Mouse (Mus musculus) bone marrow macrophage, adult 2 months (primary cell): ENCODE measurements at regions not wholly inside any gene's neighbourhood (a gene's known extent, or its start where the extent isn't known, plus 50 kb on each side); places are given as distances from the start of the nearest gene placed in this dataset.

Source experiments
- H3K27ac ChIP-seq: 2 replicates; pipeline ENCODE4 v1.5.1; 2012; ENCODE audit warnings: low read depth, low read length; ENCODE audit not compliant: insufficient read depth
- H3K4me1 ChIP-seq: 2 replicates; pipeline ENCODE4 v1.6.1; 2012; ENCODE audit warnings: low read length; ENCODE audit not compliant: control insufficient read depth, insufficient read depth
- H3K4me3 ChIP-seq: 2 replicates; pipeline ENCODE4 v1.5.1; 2012; ENCODE audit warnings: mild to moderate bottlenecking, low read length, moderate library complexity; ENCODE audit not compliant: insufficient read depth
- CTCF ChIP-seq: IDR thresholded peaks from 2 replicates; pipeline ENCODE4 v1.5.1; 2012; ENCODE audit warnings: low read depth, mild to moderate bottlenecking, low read length, moderate library complexity
- POLR2A ChIP-seq: IDR thresholded peaks from 2 replicates; pipeline ENCODE4 v1.6.1; 2012; ENCODE audit warnings: mild to moderate bottlenecking, low read depth, low read length, borderline replicate concordance

DNA sequence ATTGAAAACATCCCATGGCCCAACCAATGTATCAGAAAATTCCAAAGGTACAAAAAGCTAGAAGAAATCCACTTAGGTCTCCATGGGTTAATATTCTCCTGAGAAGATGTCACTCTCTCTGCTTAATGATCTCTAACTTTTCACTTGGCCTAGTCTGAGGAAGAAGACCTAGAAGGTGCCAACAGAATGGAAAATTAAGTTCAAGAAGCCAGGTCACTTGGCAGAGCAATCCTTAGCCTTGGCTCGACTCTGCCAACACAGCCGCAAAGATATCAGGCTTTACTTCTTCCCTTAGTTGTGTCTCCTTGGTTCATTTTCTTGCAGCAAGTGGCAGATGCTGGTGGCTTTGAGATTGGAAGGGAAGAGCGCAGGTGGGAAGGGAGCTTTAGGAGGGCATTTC lies 476.6 kb upstream of the Id4 start:
- TF ChIP-seq POLR2A (no peak), CTCF (no peak)
- no peak overlapping the region for H3K4me3 ChIP-seq
- H3K4me1 ChIP-seq, result no peaks in the 10 kb centered on the region
- no peak overlapping the region for H3K27ac ChIP-seq

- Histone ChIP-seq H3K27ac (no peak overlapping the region), H3K4me1 (no peaks in the 10 kb centered on the region), H3K4me3 (no peak overlapping the region)
- TF ChIP-seq POLR2A (no peak), CTCF (no peak)
These were observed 463.2 kb upstream of the Id4 start for GRCm38 (mm10) chr13:47797859-47798258.

DNA sequence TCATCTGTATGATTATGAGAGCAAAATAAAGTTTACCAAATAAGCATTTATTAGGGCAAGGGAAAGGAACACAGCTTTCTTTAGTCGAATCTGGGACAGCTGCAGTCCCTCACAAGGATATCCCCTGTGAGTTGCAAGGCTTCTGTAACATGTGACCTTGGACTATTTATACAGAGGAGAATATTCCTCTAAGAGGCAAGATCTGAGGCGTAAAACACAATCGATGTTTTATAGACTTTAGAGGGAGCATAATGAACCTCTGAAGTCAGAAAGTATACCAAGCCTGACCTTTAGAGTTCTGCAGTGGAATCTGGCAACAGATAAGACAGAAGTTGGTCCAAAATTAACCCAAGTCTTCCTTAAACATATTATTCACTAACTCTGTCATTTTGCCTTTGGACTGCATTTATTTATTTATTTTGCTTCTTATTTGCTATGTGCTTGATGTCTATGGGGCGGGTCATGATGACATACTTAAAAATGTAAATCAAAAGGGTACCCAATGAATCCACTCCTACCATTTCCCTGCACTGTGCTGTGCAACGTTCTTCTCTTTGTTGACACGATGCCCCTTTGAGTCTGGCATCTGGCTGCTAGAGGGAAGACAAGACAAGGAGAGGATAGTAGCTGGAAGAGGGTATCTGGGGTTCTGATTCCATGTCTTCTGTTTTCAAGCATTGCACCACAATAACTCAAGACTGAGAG lies 449.2 kb upstream of the Id4 start:
- Histone ChIP-seq H3K27ac (no peak overlapping the region), H3K4me1 (no peaks in the 10 kb centered on the region), H3K4me3 (no peak overlapping the region)
- TF ChIP-seq CTCF, result no peak
- TF ChIP-seq POLR2A, result no peak

DNA sequence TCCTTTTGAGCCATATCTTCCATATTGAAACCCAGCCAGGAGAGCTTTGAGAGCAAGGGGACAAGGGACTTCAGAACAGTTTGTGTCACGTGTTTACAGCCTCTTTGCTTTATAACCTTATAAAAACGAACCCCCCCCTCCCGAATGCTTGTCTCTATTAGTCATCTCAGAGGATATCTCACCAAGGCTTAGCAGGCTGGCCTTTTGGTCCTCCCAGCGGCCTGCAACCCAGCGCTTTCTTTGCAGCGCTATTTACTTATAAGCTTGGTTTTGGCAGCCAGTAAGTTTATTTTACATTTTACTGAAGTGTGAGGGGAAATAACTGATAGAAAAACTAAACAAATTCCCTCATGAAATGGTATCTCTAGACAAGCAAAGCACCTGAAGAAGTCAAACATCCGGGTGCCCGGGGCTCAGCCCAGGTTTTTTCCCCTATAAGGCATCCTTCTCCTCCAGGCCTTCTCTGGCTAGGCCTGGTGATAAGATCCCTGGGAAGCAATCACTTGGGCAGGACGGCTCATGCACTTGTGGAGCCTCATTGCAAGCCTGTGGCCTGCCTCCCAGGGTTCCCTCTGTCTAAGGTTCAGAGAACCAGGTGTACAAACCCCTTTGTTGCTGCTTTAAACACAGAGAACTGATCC lies 442.0 kb upstream of the Id4 start:
- Histone ChIP-seq H3K4me3 (no peak overlapping the region), H3K27ac (no peak overlapping the region), H3K4me1 (no peaks in the 10 kb centered on the region)
- TF ChIP-seq CTCF (no peak), POLR2A (no peak)

- Histone ChIP-seq H3K27ac (no peak overlapping the region), H3K4me1 (no peaks in the 10 kb centered on the region), H3K4me3 (no peak overlapping the region)
- TF ChIP-seq POLR2A (no peak), CTCF (no peak)
These were observed 424.5 kb upstream of the Id4 start for GRCm38 (mm10) chr13:47836491-47836890.

GRCm38 (mm10) chr13:47842418-47842817 lies 418.6 kb upstream of the Id4 start:
- Histone ChIP-seq H3K4me3 (no peak overlapping the region), H3K27ac (no peak overlapping the region), H3K4me1 (no peaks in the 10 kb centered on the region)
- TF ChIP-seq CTCF (no peak), POLR2A (no peak)

DNA sequence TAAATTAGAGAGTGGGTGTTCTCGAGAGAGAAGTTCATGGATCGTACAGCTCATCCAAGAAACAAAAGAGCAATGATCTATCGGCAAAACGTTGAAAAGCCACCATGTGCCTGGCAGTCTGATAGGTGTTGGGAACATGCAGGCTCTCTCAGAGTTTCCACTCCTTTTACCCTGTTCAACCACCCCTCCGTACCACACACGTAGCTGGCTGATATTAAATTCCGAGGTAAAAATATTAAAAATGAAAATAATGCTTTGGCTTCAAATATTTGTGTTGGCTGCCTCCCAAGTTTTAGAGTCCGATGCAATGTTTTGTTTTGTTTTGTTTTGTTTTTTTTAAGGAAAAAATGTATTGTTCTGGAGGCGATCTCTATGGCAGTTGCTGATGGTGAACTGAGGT lies 418.0 kb upstream of the Id4 start:
- no peak overlapping the region for H3K4me3 ChIP-seq
- H3K27ac ChIP-seq, result no peak overlapping the region
- TF ChIP-seq CTCF (no peak), POLR2A (no peak)
- no peaks in the 10 kb centered on the region for H3K4me1 ChIP-seq

- Histone ChIP-seq H3K27ac (no peak overlapping the region), H3K4me1 (no peaks in the 10 kb centered on the region), H3K4me3 (no peak overlapping the region)
- no peak for TF ChIP-seq POLR2A
- TF ChIP-seq CTCF, result no peak
These were observed 417.3 kb upstream of the Id4 start for GRCm38 (mm10) chr13:47843541-47844267.

GRCm38 (mm10) chr13:47846713-47847112 lies 414.3 kb upstream of the Id4 start:
- TF ChIP-seq CTCF, result no peak
- TF ChIP-seq POLR2A, result no peak
- no peak overlapping the region for H3K4me3 ChIP-seq
- no peak overlapping the region for H3K27ac ChIP-seq
- H3K4me1 ChIP-seq, result no peaks in the 10 kb centered on the region
